Mouse (Mus musculus) naive thymus-derived CD4-positive, alpha-beta T cell, adult 2 months (primary cell): ENCODE data around the gene Mt4.
A peak's percentile ranks its signal among the peaks of the same experiment; 100 is the strongest.

ENCODE experiments used
- DNase-seq: peaks from one replicate; pipeline ENCODE4 v3.0.0-alpha.2; 2011; ENCODE audit warnings: low read depth

Gene Mt4

DNA sequence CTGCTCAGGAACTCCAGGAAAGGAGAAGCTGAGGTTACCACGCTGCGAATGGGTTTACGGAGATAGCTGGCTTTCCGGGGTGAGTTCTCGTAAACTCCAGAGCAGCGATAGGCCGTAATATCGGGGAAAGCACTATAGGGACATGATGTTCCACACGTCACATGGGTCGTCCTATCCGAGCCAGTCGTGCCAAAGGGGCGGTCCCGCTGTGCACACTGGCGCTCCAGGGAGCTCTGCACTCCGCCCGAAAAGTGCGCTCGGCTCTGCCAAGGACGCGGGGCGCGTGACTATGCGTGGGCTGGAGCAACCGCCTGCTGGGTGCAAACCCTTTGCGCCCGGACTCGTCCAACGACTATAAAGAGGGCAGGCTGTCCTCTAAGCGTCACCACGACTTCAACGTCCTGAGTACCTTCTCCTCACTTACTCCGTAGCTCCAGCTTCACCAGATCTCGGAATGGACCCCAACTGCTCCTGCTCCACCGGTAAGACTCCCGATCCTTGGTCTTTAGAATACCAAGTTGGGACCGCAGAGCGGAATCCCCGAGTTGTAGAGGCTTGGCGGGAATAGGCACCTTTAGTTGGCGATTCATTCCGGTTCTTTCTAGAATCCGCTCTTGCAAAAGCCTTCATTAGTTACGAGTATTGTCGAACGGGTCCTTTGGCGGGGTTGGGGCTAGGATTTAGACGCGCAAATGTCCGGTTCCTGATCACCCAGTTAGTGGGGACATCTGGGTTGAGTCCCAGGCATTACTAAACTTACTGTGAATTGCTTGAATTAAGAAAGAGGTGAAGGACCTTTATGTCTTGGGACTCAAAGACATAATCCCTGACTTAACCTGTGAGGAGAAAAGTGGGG is 42.1 kb downstream of the Mt4 start, which contains the start of gene Mt1:
Gene Mt1 (plus strand): TSS at position 226 of the 856 bp plus-strand sequence.
- DNase-seq: peak; percentile 50

- DNase-seq: no peak
Observed at GRCm38 (mm10) chr8:94179713-94180560, 42.9 kb downstream of the Mt4 start.

DNA sequence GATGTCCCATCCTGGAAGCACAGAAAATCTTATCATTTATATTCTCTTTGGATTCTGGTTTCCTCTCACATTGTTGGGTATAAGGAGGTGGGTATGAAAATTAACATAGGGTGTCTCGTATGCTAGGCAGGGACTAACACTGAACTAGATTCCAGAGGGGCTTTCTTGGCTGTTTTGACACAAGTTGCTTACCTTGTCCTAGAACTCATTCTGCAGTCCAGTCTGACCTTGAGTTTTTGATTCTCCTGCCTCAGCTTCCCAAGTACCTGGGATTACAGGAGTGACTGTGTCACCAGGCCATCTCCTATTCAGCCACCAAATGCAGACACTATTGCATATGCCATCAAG is 43.5 kb downstream of the Mt4 start:
- DNase-seq: no peak

DNA sequence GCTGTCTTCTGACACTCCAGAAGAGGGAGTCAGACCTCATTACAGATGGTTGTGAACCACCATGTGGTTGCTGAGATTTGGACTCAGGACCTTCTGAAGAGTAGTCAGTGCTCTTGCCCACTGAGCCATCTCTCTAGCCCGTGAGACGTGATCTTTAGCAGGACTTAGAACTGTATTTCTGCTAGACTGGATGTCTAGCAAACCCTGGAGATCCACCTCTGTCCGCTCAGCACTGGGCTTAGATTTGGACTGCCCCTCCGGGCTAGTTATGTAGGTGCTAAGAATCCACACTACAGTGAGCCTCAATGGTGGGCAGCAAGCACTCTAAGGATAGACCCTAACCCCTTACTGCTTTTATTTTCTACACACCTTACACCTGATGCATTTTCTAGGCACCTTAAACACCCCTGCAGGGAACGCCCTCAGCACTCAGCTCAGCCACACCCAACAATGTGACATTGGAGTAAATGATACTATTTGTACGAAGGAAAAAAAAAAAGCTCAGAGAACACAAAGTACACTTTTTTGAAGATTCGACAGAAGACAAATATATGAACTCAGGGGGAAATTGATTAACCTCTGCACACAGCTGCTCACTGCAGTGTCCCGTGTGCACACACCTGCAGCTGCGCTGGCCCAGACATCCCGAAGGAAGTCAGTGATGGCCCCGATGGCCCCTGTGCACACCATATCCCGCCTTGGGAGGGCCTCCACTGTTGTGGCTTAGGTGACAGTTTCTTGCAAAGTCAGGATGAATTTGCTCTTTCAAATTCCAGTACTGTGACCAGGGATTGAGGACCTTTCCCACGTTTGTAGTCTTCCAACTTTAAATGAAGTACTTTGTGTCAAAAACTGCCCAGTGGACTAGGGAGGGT is 45.3 kb downstream of the Mt4 start:
- no peak for DNase-seq

DNA sequence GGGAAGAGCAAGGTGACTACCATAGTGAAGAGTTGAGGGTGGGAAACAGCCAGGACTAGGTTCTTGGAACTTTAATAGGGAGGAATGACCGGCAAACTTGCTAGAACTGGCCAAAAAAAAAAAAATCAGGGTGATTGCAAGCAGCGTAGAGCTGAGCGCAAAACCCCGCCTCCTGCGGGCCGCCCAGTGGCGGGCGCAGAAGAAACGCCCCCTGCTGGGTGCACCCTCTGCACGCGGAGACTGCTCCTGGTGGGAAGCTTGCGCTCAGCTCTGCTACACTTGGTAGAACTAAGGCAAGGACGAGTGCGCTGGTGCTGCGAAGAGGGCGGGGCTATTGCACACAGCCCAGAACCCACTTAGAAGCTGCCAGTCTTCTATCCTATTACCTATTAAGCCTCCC is 46.1 kb downstream of the Mt4 start:
- DNase-seq: peak; percentile 88

- DNase-seq: no peak
Observed at GRCm38 (mm10) chr8:94184357-94184843, 47.4 kb downstream of the Mt4 start.

DNA sequence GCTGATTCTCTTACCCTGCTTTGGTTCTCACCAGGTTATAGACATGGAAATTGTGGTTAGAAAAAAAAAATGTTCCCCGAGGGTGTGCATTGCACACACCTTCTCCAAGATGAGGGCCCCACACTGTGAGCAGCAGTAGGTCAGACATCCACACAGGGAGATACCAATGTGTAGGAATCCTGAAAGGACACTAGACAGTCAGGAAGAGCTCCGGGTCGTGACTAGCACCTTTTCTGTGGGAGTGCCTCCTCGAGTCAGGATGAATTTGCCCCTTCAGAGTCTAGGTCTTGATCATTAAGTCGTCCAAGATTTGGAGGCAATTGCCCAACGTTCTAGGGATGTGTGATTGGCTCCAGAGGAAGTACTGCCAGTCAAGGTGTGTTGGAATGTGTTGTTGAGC is 48.8 kb downstream of the Mt4 start:
- DNase-seq: no peak

DNA sequence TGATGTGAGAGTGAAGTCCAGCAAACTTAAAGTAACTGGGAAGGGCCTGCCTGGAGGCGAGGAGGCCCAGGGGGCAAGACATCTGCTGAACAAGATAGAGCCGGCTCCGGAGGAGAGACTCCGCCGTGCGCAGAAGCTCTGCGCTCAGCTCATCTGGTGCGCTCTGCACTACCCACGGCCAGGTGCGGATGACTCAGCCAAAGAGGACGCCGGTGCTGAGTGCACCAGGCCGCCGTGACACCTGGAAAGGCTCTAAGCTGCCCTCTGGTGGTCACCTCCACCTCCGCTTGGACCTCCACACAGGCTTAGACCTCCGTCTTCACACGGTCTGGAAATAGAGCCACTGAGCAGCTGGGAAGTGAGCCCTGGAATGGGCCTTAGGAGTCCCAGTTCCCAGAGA is 49.5 kb downstream of the Mt4 start:
- peak; percentile 58 for DNase-seq

DNA sequence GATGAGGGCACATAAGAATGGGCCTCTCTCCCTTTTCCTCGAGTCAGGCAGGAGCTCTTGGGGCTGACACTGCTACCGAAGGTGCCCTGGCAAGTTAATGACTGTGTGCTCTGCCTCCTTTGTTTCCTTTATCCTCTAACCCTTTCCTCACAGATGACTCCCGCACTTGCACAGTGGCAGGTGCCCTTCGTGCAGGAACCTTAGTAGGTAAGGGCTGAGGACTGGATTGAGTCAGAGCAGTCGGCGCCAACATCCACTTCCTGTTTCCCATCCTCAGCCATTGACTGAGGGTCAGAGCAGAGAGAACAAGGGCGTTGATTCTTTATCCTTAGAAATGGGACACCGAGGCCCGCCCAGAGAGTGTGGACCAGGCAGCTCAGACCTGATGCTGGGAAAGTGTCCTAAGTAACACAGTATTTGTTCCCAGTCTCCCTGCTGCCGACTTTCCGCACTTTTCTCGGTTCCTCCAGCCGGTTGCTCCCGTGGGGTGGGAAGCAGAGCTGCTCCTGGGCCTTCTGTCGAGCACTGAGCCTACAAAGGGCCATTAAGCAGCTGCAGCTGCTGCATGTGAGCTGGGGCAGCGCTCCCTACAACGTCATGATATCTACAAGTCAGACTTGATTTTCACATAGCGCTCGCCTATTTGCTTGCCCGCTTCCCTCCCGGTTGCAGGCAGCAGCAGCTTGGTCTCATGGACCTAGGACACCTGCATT is 50.4 kb downstream of the Mt4 start:
- no peak for DNase-seq
